Mouse (Mus musculus): ENCODE results near the gene Phf5a. TPM values are rescaled to one million over a fixed set of nuclear protein-coding genes. Genes with fewer than 3 reads are reported as not detected.
"Not testable (repeated sequence)": the region's sequence is repeated elsewhere in the genome, so short reads cannot be mapped to it uniquely, and the experiment has no call there.

Gene Phf5a
- total and polyA plus RNA-seq, 2 experiments from 2014 or later: 41.5 to 107 TPM

DNA sequence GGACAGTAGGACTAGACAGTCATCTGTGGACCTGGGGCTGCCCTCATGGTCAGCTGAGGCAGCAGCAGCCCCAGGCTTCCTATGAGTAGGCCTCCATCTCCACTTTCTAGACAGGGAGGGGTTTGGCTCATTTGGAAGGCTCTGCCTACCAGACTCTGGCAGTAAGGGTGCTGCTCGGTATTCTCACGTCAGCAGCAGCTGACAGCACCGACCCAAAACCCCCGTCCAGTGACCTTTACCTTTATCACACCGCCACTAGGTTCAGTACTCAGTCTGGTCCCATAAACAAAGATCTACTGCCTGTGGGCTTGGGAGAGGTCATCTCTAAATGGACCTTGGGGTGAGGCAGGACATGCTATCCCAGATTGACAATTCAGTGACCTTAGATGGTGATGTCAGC lies 44.0 kb upstream of the Phf5a start:
- ATAC-seq (no peak), DNase-seq (no peak)
- H3K4me2 ChIP-seq (ENCODE audit: low read depth): no peak overlapping the region
- 80% methylated on average over 5 of the region's 5 CpGs for WGBS
- H3K36me3 ChIP-seq (ENCODE audit: insufficient read depth): peaks cover 66% of the 10 kb centered on the region
- H3K9ac ChIP-seq: no peak overlapping the region
- no peak for TF ChIP-seq CTCF (IDR thresholded peaks at IDR 0.05; ENCODE audit: low read depth)
- H3K27me3 ChIP-seq (ENCODE audit: insufficient read depth, low read length): no peaks in the 10 kb centered on the region
- no peak overlapping the region for H3K4me3 ChIP-seq (ENCODE audit: low read depth, low read length)
- H3K9me3 ChIP-seq (ENCODE audit: low read length): no peaks in the 10 kb centered on the region
- H3K4me1 ChIP-seq (ENCODE audit: insufficient read depth): no peaks in the 10 kb centered on the region
- no peak overlapping the region for H3K27ac ChIP-seq (ENCODE audit: low read depth, low read length)

DNA sequence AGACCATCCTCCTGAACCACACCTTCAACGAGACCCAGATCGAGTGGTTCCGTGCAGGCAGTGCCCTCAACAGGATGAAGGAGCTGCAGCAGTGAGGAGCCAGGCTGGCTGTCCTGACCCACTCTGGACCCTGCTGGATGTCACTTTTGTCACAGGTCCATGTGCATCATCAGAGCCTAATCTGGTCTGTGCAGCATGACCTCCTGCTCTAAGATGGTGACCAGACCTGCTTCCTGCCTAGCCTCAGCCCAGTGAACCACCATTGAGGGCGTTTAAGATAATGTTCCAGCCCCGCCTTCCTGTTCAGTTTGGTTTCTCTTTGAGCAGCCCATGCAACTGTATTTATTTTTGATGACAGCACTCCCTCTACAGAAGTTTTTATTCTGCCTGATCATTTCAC lies 43.0 kb upstream of the Phf5a start:
- no peak for TF ChIP-seq CTCF (IDR thresholded peaks at IDR 0.05; ENCODE audit: low read depth)
- Histone ChIP-seq H3K4me2 (ENCODE audit: low read depth) (no peak overlapping the region), H3K9ac (no peak overlapping the region), H3K4me3 (ENCODE audit: low read depth, low read length) (no peak overlapping the region), H3K27me3 (ENCODE audit: insufficient read depth, low read length) (no peaks in the 10 kb centered on the region), H3K9me3 (ENCODE audit: low read length) (no peaks in the 10 kb centered on the region), H3K27ac (ENCODE audit: low read depth, low read length) (no peak overlapping the region), H3K4me1 (ENCODE audit: insufficient read depth) (no peaks in the 10 kb centered on the region), H3K36me3 (ENCODE audit: insufficient read depth) (peaks cover 76% of the 10 kb centered on the region)
- WGBS: 87% methylated on average over 5 of the region's 5 CpGs
- DNase-seq: no peak
- no peak for ATAC-seq

GRCm38 (mm10) chr15:81912498-81912897 lies 40.8 kb upstream of the Phf5a start:
- Histone ChIP-seq H3K9ac (no peak overlapping the region), H3K4me3 (ENCODE audit: low read depth, low read length) (no peak overlapping the region), H3K27ac (ENCODE audit: low read depth, low read length) (no peak overlapping the region), H3K27me3 (ENCODE audit: insufficient read depth, low read length) (no peaks in the 10 kb centered on the region), H3K9me3 (ENCODE audit: low read length) (no peaks in the 10 kb centered on the region), H3K4me1 (ENCODE audit: insufficient read depth) (no peaks in the 10 kb centered on the region), H3K4me2 (ENCODE audit: low read depth) (no peak overlapping the region), H3K36me3 (ENCODE audit: insufficient read depth) (peaks cover 87% of the 10 kb centered on the region)
- DNase-seq: no peak
- no peak for TF ChIP-seq CTCF (IDR thresholded peaks at IDR 0.05; ENCODE audit: low read depth)
- no peak for ATAC-seq
- WGBS: 79% methylated on average over 2 of the region's 2 CpGs

DNA sequence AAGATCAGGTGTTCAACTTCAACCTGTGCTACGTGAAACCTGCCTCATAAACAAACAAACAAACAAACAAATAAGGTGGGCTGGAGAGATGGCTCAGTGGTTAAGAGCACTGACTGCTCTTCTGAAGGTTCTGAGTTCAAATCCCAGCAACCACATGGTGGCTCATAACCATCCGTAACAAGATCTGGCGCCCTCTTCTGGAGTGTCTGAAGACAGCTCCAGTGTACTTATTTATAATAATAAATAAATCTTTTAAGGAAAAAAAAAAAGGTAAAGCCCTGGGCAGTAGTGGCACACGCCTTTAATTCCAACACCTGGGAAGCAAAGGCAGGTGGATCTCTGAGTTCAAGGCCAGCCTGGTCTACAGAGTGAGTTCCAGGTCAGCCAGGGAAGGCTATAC lies 37.1 kb upstream of the Phf5a start:
- not testable (repeated sequence) for H3K9ac ChIP-seq
- peaks cover 87% of the 10 kb centered on the region for H3K36me3 ChIP-seq (ENCODE audit: insufficient read depth)
- TF ChIP-seq CTCF (IDR thresholded peaks at IDR 0.05; ENCODE audit: low read depth): peak; percentile 16; the same call in 1 of the 2 replicates

DNA sequence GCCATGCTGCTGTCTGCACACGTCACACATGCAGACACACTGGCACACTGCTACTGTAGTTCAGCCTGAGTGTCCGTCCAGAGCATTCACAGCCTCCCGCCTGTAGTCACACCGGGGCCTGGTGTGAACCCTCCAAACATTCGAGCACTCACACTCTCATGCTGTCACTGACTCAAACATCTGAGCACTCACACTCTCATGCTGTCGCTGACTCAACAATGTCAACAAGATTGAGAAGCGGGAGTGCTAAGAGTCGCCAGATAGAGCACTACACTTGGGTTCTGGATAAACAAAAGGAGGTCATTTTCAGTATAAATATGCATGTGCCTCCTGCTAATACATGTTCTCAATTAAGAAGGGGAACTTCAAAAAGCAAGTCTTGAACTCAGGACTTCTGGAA lies 36.2 kb upstream of the Phf5a start:
- no peak overlapping the region for H3K4me3 ChIP-seq (ENCODE audit: low read depth, low read length)
- H3K4me2 ChIP-seq (ENCODE audit: low read depth): no peak overlapping the region
- no peaks in the 10 kb centered on the region for H3K4me1 ChIP-seq (ENCODE audit: insufficient read depth)
- H3K27ac ChIP-seq (ENCODE audit: low read depth, low read length): no peak overlapping the region
- H3K36me3 ChIP-seq (ENCODE audit: insufficient read depth): peaks cover 89% of the 10 kb centered on the region
- WGBS: 88% methylated on average over 8 of the region's 8 CpGs
- no peak for TF ChIP-seq CTCF (IDR thresholded peaks at IDR 0.05; ENCODE audit: low read depth)
- no peak overlapping the region for H3K9ac ChIP-seq
- H3K9me3 ChIP-seq (ENCODE audit: low read length): no peaks in the 10 kb centered on the region
- DNase-seq: no peak
- H3K27me3 ChIP-seq (ENCODE audit: insufficient read depth, low read length): no peaks in the 10 kb centered on the region
- ATAC-seq: no peak

More for the DNA sequence above, 37.1 kb upstream of the Phf5a start:
- H3K27me3 ChIP-seq (ENCODE audit: insufficient read depth, low read length); H3K4me3 ChIP-seq (ENCODE audit: low read depth, low read length); H3K27ac ChIP-seq (ENCODE audit: low read depth, low read length); H3K9me3 ChIP-seq (ENCODE audit: low read length); ATAC-seq; DNase-seq; H3K4me2 ChIP-seq (ENCODE audit: low read depth); H3K4me1 ChIP-seq (ENCODE audit: insufficient read depth): not testable (repeated sequence)
- WGBS: 92% methylated on average over 4 of the region's 4 CpGs

DNA sequence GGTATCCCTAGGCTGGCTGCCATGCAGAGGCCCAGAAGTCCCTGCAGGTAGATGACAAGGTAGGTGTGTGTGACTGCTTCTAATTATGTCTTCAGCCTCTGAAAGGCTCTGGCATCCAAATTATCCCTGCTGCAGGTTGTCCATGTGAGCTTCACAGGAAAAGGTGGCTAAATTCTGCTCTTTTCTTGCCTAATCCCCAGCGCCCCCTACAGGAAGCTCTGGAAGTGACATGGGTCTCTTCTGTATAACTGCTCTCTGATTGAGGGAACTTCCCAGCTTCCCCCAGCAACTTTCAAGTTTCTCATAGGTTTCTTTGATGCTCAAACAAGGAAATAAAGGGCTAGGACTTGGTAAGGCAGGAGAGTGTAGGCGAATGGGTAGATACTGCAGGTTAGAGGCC lies 33.2 kb upstream of the Phf5a start:
- H3K4me2 ChIP-seq (ENCODE audit: low read depth): no peak overlapping the region
- TF ChIP-seq CTCF (IDR thresholded peaks at IDR 0.05; ENCODE audit: low read depth): peak; percentile 81
- H3K9me3 ChIP-seq (ENCODE audit: low read length): no peaks in the 10 kb centered on the region
- ATAC-seq (peak; percentile 27; the same call in 1 of the 2 replicates), DNase-seq (peak; percentile 75)
- H3K27me3 ChIP-seq (ENCODE audit: insufficient read depth, low read length): no peaks in the 10 kb centered on the region
- no peaks in the 10 kb centered on the region for H3K4me1 ChIP-seq (ENCODE audit: insufficient read depth)
- WGBS: 34% methylated on average over 2 of the region's 2 CpGs
- no peak overlapping the region for H3K9ac ChIP-seq
- no peak overlapping the region for H3K4me3 ChIP-seq (ENCODE audit: low read depth, low read length)
- no peak overlapping the region for H3K27ac ChIP-seq (ENCODE audit: low read depth, low read length)
- peaks cover 87% of the 10 kb centered on the region for H3K36me3 ChIP-seq (ENCODE audit: insufficient read depth)

GRCm38 (mm10) chr15:81898751-81899150 lies 27.0 kb upstream of the Phf5a start:
- Histone ChIP-seq H3K9ac (no peak overlapping the region), H3K27me3 (ENCODE audit: insufficient read depth, low read length) (no peaks in the 10 kb centered on the region), H3K36me3 (ENCODE audit: insufficient read depth) (peaks cover 79% of the 10 kb centered on the region), H3K27ac (ENCODE audit: low read depth, low read length) (no peak overlapping the region), H3K4me3 (ENCODE audit: low read depth, low read length) (no peak overlapping the region), H3K4me2 (ENCODE audit: low read depth) (no peak overlapping the region), H3K4me1 (ENCODE audit: insufficient read depth) (no peaks in the 10 kb centered on the region), H3K9me3 (ENCODE audit: low read length) (no peaks in the 10 kb centered on the region)
- ATAC-seq (no peak), DNase-seq (no peak)
- WGBS: 76% methylated on average over 2 of the region's 2 CpGs
- TF ChIP-seq CTCF (IDR thresholded peaks at IDR 0.05; ENCODE audit: low read depth): no peak
